Mouse (Mus musculus): ENCODE results near the gene Klrk1. TPM values are rescaled to one million over a fixed set of nuclear protein-coding genes. Genes with fewer than 3 reads are reported as not detected.

The Klrk1 gene
- polyA plus RNA-seq (2012; rRNA removed; ENCODE audit: low replicate concordance): 0.36 and 1.9 TPM in 2 replicates

GRCm38 (mm10) chr6:129623735-129624134, at the start of gene Klrk1:
TSS of gene Klrk1 (minus strand) at chr6:129623864.

DNA sequence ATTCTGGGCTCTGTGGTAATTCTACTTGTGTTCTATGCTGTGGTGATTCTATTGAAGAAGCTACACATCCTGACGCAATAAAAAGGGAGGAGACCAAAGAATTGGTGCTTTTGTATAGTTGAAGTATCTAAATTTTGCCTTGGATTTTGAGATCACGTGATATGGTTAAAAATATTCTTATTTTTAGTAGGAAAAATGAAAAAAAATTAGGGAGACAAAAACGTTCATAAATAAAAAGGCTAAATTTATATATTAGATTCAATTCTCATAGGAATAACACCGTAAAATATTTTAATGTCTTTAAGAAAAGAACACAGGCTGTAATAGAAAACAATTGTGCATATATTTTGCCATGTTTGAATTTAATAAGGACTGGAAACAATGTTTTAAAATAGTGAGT, 36.9 kb upstream of the Klrk1 start, which contains the start of gene Klrc2:
Gene Klrc2, minus strand, starts transcription at position 101 of the 400 bp plus-strand sequence.

GRCm38 (mm10) chr6:129643237-129643636, 19.6 kb upstream of the Klrk1 start, which contains the start of gene Klrc3:
TSS of gene Klrc3 (minus strand) at chr6:129643337.

DNA sequence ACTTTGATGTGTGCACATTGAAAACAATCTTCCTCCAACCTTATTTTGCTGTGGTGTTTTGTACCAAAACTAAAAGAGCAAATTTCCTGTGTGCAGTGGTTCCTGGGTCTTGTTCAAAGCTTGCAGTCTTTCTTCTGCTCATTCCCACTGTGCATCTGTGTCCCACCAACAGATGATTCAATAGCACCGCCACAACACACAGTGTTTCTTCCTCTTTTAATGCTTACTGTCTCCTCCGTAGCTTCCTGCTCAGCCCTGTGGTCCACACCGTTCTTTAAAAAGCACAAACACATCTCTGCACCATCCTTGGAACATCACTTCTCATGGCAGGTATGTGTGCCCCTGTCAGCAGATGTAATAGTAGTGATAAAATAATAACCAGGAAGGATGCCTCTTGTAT, 32.2 kb downstream of the Klrk1 start, which contains the start of gene Klrd1:
Gene Klrd1, plus strand, starts transcription at position 275 of the 400 bp plus-strand sequence.

DNA sequence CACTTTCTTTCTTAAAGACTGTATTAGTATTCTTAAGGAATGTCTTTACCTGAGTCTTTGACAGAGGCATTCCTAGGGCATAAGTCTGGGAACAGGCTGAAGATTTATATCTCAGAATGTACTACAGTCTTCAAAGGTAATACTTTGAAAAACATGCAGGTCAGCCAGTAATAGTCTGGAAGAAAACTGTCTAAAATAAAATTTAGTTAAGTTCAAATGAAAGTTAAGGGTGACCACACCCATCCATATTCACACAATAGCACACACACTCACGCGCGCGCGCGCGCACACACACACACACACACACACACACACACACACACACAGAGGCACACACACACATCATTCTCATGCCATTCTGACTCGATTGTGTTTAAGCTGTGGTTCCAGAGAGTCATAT, 46.1 kb downstream of the Klrk1 start, which contains the start of gene Klre1:
Gene Klre1, plus strand, starts transcription at position 301 of the 400 bp plus-strand sequence.

Other genes with a start within 250 kb of the Klrk1 start
- gene Clec12b, start 238.0 kb downstream of the Klrk1 start, polyA plus RNA-seq (2012; rRNA removed; ENCODE audit: low replicate concordance): 0.24 TPM in 1 of 2 replicates, not detected in the other
- gene Clec1b, start 226.6 kb downstream of the Klrk1 start, polyA plus RNA-seq (2012; rRNA removed; ENCODE audit: low replicate concordance): 0.17 and 0.33 TPM in 2 replicates
- gene Clec9a, start 215.0 kb downstream of the Klrk1 start, polyA plus RNA-seq (2012; rRNA removed; ENCODE audit: low replicate concordance): 2.1 and 3.8 TPM in 2 replicates
- gene Clec1a, start 171.9 kb downstream of the Klrk1 start, polyA plus RNA-seq (2012; rRNA removed; ENCODE audit: low replicate concordance): 1.9 and 3.4 TPM in 2 replicates
- 0.05 and 0.17 TPM in 2 replicates for gene Olr1, start 116.7 kb downstream of the Klrk1 start, polyA plus RNA-seq (2012; rRNA removed; ENCODE audit: low replicate concordance)
- gene Tmem52b, start 111.3 kb downstream of the Klrk1 start, polyA plus RNA-seq (2012; rRNA removed; ENCODE audit: low replicate concordance): not detected in 2 replicates
- 58.2 and 73.7 TPM in 2 replicates for gene Gabarapl1, start 90.7 kb downstream of the Klrk1 start, polyA plus RNA-seq (2012; rRNA removed; ENCODE audit: low replicate concordance)
- gene Klre1, start 46.0 kb downstream of the Klrk1 start, polyA plus RNA-seq (2012; rRNA removed; ENCODE audit: low replicate concordance): 0.37 and 0.92 TPM in 2 replicates
- 0.81 and 2.4 TPM in 2 replicates for gene Klrd1, start 32.1 kb downstream of the Klrk1 start, polyA plus RNA-seq (2012; rRNA removed; ENCODE audit: low replicate concordance)
- gene Klrc3, start 19.5 kb upstream of the Klrk1 start, polyA plus RNA-seq (2012; rRNA removed; ENCODE audit: low replicate concordance): 0.30 and 0.95 TPM in 2 replicates
- gene Klrc2, start 36.8 kb upstream of the Klrk1 start, polyA plus RNA-seq (2012; rRNA removed; ENCODE audit: low replicate concordance): 0.23 and 0.46 TPM in 2 replicates
- gene Klrc1, start 55.1 kb upstream of the Klrk1 start, polyA plus RNA-seq (2012; rRNA removed; ENCODE audit: low replicate concordance): 0.70 and 1.2 TPM in 2 replicates
- gene Klri1, start 93.3 kb upstream of the Klrk1 start, polyA plus RNA-seq (2012; rRNA removed; ENCODE audit: low replicate concordance): 0.20 TPM in 1 of 2 replicates, not detected in the other
- gene Klri2, start 116.6 kb upstream of the Klrk1 start, polyA plus RNA-seq (2012; rRNA removed; ENCODE audit: low replicate concordance): 0.13 TPM in 1 of 2 replicates, not detected in the other
- not detected in 2 replicates for gene Gm156, start 160.4 kb upstream of the Klrk1 start, polyA plus RNA-seq (2012; rRNA removed; ENCODE audit: low replicate concordance)
- gene Gm17631, start 238.8 kb upstream of the Klrk1 start, polyA plus RNA-seq (2012; rRNA removed; ENCODE audit: low replicate concordance): not detected in 2 replicates

All from mammary gland, adult 2 months (tissue).